Mouse (Mus musculus): ENCODE measurements at regions not wholly inside any gene's neighbourhood (a gene's known extent, or its start where the extent isn't known, plus 50 kb on each side); places are given as distances from the start of the nearest gene placed in this dataset.

DNA sequence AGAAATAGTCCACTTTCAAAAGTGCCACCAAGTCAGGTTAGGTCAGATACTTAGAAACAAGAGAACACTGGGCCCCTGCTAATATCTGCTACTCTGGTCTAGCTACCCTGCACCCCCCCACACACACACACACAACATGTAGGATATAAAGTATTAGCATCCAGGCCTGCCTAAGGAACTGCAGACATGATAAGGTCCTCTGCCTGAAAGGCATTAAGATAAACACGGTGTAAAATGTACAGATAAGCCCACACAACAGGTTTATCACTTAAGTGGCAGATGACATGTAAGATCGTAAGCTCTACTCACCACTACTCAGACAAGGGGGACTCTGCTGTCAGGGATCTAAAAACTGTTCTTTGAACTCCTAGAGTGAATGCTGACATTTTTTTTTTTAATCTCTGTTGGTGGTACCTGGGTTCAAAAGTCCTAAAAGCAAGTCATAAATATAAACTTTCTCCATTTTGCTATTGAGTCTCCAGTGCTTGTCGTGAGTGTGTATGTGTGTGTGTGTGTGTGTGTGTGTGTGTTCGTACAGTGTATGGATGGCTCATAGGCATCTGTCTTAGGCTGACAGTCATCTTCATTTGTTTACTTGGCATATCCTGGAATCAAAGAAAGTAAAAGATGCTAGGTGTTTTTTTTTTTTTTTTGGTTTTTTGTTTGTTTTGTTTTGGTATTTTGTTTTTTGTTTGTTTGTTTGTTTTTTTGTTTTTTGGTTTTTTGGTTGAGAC lies 52.2 kb downstream of the Gm9817 start:
- no peaks in the 10 kb centered on the region for H3K4me1 ChIP-seq (ENCODE audit: control insufficient read depth, insufficient read depth, low read length)
- no peak overlapping the region for H3K4me3 ChIP-seq (replicated peaks; ENCODE audit: insufficient read depth, low read depth, low read length)
- no peak for TF ChIP-seq POLR2A (IDR thresholded peaks at IDR 0.05; ENCODE audit: borderline replicate concordance, insufficient read depth, low read length)
- no peak for TF ChIP-seq CTCF (IDR thresholded peaks at IDR 0.05; ENCODE audit: borderline replicate concordance, insufficient read depth, low read depth, low read length)
- H3K27ac ChIP-seq (ENCODE audit: insufficient read depth, low read length), result no peak overlapping the region
- DNase-seq, result no peak
- 93% methylated on average over 4 of the region's 4 CpGs for WGBS
- no peaks in the 10 kb centered on the region; the same call in 1 of the 2 replicates for H3K27me3 ChIP-seq (ENCODE audit: control insufficient read depth, insufficient read depth, low read length)

DNA sequence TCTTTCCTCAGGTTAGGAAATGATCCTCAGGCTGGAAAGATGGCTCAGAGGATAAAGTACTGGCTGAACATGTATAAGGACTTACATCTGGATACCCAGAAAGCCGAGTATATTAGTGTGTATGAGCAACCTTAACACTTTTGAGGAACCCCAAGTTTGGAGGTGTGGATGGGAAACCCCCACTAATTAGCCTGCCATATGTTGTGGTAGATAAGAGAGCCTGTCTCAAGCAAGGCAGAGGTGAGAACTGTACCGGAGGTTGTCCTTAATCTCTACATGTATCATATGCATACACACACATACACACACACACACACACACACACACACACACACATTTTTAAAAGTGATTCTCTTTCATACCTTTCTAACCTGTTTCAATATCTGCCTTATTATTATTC lies 62.1 kb downstream of the Gm9817 start:
- 89% methylated on average over 2 of the region's 2 CpGs for WGBS
- H3K27ac ChIP-seq (ENCODE audit: insufficient read depth, low read length), result no peak overlapping the region
- DNase-seq, result no peak
- no peaks in the 10 kb centered on the region for H3K27me3 ChIP-seq (ENCODE audit: control insufficient read depth, insufficient read depth, low read length)
- TF ChIP-seq CTCF (IDR thresholded peaks at IDR 0.05; ENCODE audit: borderline replicate concordance, insufficient read depth, low read depth, low read length) (no peak), POLR2A (IDR thresholded peaks at IDR 0.05; ENCODE audit: borderline replicate concordance, insufficient read depth, low read length) (no peak)
- no peaks in the 10 kb centered on the region for H3K4me1 ChIP-seq (ENCODE audit: control insufficient read depth, insufficient read depth, low read length)
- H3K4me3 ChIP-seq (replicated peaks; ENCODE audit: insufficient read depth, low read depth, low read length), result no peak overlapping the region

- Histone ChIP-seq H3K27me3 (ENCODE audit: control insufficient read depth, insufficient read depth, low read length) (no peaks in the 10 kb centered on the region), H3K4me1 (ENCODE audit: control insufficient read depth, insufficient read depth, low read length) (no peaks in the 10 kb centered on the region), H3K4me3 (replicated peaks; ENCODE audit: insufficient read depth, low read depth, low read length) (no peak overlapping the region), H3K27ac (ENCODE audit: insufficient read depth, low read length) (no peak overlapping the region)
- DNase-seq, result no peak
- WGBS, result 85% methylated on average over 6 of the region's 6 CpGs
- no peak for TF ChIP-seq CTCF (IDR thresholded peaks at IDR 0.05; ENCODE audit: borderline replicate concordance, insufficient read depth, low read depth, low read length)
- no peak for TF ChIP-seq POLR2A (IDR thresholded peaks at IDR 0.05; ENCODE audit: borderline replicate concordance, insufficient read depth, low read length)
Measured at GRCm38 (mm10) chr13:45145129-45145528, 66.6 kb downstream of the Gm9817 start.

DNA sequence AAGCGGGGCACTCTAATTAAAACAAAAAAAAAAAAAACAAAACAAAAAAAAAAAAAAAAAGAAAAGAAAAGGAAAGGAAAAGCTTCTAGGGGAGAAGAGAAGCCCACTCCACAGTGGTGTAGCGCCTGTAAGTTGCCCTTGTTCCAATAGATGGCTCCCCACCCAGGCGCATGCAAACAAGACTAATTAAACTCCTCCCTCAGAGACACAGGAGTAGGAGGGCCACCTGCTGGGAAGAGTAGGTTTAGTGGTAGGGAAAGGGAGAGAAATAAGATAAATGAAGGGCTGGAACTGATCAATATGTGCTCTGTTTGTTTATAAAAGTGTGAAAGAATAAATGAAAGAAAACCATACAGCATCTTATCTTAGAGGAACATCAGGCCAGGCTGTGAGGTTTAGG lies 77.7 kb downstream of the Gm9817 start:
- no peak for DNase-seq
- no peak overlapping the region for H3K27ac ChIP-seq (ENCODE audit: insufficient read depth, low read length)
- 78% methylated on average over 3 of the region's 3 CpGs for WGBS
- H3K27me3 ChIP-seq (ENCODE audit: control insufficient read depth, insufficient read depth, low read length), result no peaks in the 10 kb centered on the region; the same call in 1 of the 2 replicates
- no peaks in the 10 kb centered on the region for H3K4me1 ChIP-seq (ENCODE audit: control insufficient read depth, insufficient read depth, low read length)
- H3K4me3 ChIP-seq (replicated peaks; ENCODE audit: insufficient read depth, low read depth, low read length), result no peak overlapping the region
- TF ChIP-seq POLR2A (IDR thresholded peaks at IDR 0.05; ENCODE audit: borderline replicate concordance, insufficient read depth, low read length) (no peak), CTCF (IDR thresholded peaks at IDR 0.05; ENCODE audit: borderline replicate concordance, insufficient read depth, low read depth, low read length) (no peak)

- Histone ChIP-seq H3K4me3 (replicated peaks; ENCODE audit: insufficient read depth, low read depth, low read length) (no peak overlapping the region), H3K27ac (ENCODE audit: insufficient read depth, low read length) (no peak overlapping the region), H3K27me3 (ENCODE audit: control insufficient read depth, insufficient read depth, low read length) (no peaks in the 10 kb centered on the region), H3K4me1 (ENCODE audit: control insufficient read depth, insufficient read depth, low read length) (no peaks in the 10 kb centered on the region)
- 94% methylated on average over 2 of the region's 2 CpGs for WGBS
- no peak for TF ChIP-seq POLR2A (IDR thresholded peaks at IDR 0.05; ENCODE audit: borderline replicate concordance, insufficient read depth, low read length)
- DNase-seq, result no peak
Measured at GRCm38 (mm10) chr13:45156982-45157381, 78.5 kb downstream of the Gm9817 start.

DNA sequence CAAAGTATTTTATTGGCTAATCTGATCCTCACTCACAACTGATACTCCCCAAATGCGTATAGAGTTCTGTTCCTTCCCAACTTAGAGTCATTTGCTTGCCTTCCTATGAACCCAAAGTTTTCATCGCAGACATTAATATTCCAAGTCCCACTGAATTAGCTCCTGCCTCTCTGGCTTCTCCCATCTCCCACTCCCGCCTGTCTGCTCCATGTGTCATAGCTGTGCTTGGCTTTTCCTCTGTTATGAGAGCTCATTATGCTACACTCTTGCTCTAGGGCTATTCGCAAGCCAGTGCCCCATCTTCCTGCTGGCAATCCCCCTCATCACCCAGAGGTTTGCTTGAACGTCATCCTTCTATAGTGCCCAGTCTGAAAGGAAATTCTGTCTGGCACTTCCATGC lies 81.8 kb downstream of the Gm9817 start:
- DNase-seq, result no peak
- Histone ChIP-seq H3K27me3 (ENCODE audit: control insufficient read depth, insufficient read depth, low read length) (no peaks in the 10 kb centered on the region), H3K27ac (ENCODE audit: insufficient read depth, low read length) (no peak overlapping the region), H3K4me3 (replicated peaks; ENCODE audit: insufficient read depth, low read depth, low read length) (no peak overlapping the region), H3K4me1 (ENCODE audit: control insufficient read depth, insufficient read depth, low read length) (no peaks in the 10 kb centered on the region)
- 87% methylated on average over 5 of the region's 5 CpGs for WGBS
- TF ChIP-seq CTCF (IDR thresholded peaks at IDR 0.05; ENCODE audit: borderline replicate concordance, insufficient read depth, low read depth, low read length) (no peak), POLR2A (IDR thresholded peaks at IDR 0.05; ENCODE audit: borderline replicate concordance, insufficient read depth, low read length) (no peak)

DNA sequence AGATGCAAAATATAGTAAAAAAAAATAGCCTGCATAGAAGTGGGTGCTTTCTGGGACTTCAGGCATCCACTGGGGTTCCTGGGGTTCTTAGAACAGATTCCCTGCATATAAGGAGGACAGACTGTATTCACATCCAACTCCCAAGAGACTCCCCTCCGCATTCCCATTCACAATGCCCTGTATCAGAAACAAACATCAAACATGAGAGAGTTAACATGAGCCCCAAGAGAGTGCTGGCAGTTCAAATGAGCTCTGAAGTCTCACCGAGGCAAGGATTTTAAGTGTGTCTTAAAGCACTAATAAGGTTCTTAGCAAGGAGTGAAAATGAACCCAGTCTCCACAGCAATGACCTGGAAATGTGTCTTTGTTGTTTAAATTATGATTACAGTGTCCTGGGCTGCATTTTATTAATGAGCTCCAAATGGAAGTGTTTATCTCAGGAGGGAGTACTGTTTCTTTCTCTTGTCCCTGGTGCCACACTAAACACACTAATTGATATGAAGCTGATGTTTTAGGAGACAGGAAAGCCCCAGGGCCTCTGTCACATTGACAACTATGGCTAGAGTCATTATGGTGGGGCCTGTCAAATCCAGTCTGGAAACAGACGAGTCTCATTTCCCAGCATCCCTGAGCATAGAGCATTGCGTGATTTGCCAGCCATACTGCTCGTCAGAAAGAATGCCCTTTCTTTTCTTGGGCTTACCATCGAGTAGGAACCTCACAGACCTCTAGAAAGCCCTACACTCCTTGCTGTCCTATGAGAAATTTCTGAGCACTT lies 85.7 kb downstream of the Gm9817 start:
- no peak for TF ChIP-seq POLR2A (IDR thresholded peaks at IDR 0.05; ENCODE audit: borderline replicate concordance, insufficient read depth, low read length)
- no peak for TF ChIP-seq CTCF (IDR thresholded peaks at IDR 0.05; ENCODE audit: borderline replicate concordance, insufficient read depth, low read depth, low read length)
- H3K27ac ChIP-seq (ENCODE audit: insufficient read depth, low read length), result no peak overlapping the region
- H3K4me1 ChIP-seq (ENCODE audit: control insufficient read depth, insufficient read depth, low read length), result no peaks in the 10 kb centered on the region
- no peak for DNase-seq
- H3K27me3 ChIP-seq (ENCODE audit: control insufficient read depth, insufficient read depth, low read length), result no peaks in the 10 kb centered on the region
- WGBS, result 55% methylated on average over 6 of the region's 6 CpGs
- no peak overlapping the region for H3K4me3 ChIP-seq (replicated peaks; ENCODE audit: insufficient read depth, low read depth, low read length)

DNA sequence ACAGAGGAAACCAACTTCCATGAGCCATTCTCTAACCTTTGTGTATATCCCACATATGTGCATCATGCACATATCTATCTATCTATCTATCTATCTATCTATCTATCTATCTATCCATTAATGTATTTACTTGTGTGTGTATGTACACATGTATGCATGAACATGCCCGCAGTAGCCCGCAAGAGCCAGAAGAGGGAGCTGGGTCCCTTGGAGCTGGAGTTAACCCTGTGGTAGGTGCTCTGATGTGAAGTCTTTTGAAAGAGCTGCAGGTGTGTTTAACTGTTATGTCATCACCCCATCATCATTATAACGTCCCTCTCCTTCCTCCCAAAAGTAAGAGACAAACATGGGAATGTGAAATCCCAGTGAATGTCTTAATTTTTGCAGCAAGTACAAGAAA lies 86.7 kb downstream of the Gm9817 start:
- WGBS, result 93% methylated on average over 3 of the region's 3 CpGs
- H3K27ac ChIP-seq (ENCODE audit: insufficient read depth, low read length), result no peak overlapping the region
- H3K4me3 ChIP-seq (replicated peaks; ENCODE audit: insufficient read depth, low read depth, low read length), result no peak overlapping the region
- no peaks in the 10 kb centered on the region for H3K27me3 ChIP-seq (ENCODE audit: control insufficient read depth, insufficient read depth, low read length)
- DNase-seq, result no peak
- H3K4me1 ChIP-seq (ENCODE audit: control insufficient read depth, insufficient read depth, low read length), result no peaks in the 10 kb centered on the region
- TF ChIP-seq CTCF (IDR thresholded peaks at IDR 0.05; ENCODE audit: borderline replicate concordance, insufficient read depth, low read depth, low read length), result no peak
- TF ChIP-seq POLR2A (IDR thresholded peaks at IDR 0.05; ENCODE audit: borderline replicate concordance, insufficient read depth, low read length), result no peak
